Mouse (Mus musculus) cerebellum, postnatal 4 days (tissue): Measurements from ENCODE around the gene Nt5c3b.

ENCODE experiments used
- DNase-seq, 2 experiments: peaks; one replicate each; pipeline ENCODE4 v3.0.0; 2022; ENCODE audit warnings: low spot score in 2 of 2, mixed read lengths in 1 of 2

Nt5c3b gene

DNA sequence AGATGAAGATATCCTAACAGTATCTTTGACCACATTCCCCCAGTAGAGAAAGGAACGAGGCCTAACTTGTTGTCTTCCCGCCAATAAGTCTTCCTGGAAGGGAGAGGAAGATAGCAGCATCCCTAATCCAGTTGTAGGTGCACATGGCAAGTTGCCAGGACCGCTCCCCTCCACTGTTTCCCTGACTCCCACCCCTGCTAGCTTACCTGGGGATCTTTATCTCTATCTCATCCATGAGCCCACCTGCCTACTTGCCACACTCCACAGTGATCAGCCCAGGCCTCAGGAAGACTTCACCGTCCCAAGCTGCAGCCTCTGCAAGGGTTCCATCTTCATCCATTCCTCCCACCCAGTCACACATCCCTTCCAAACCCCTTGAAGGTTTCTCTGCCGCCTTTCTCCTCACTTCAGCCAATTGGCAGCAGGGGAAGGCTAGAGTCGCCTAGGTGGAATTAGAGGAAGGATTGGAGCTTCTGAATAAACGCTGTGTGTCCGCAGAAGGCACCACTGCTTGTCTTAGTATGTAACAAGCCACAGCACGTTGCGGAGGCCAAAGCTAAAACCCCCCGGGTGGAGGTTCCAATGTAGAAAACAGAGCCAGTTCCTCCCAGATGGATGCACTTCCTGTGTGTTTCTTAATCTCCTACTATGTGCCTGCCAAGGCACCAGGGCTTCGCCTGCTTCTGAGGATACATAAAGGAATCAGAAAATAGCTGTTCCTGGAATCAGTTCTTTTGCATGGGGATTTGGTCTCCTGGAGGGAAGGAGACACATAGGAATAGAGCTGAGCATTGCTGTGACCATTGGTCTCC is 41.7 kb downstream of the Nt5c3b start:
- no peak for DNase-seq

DNA sequence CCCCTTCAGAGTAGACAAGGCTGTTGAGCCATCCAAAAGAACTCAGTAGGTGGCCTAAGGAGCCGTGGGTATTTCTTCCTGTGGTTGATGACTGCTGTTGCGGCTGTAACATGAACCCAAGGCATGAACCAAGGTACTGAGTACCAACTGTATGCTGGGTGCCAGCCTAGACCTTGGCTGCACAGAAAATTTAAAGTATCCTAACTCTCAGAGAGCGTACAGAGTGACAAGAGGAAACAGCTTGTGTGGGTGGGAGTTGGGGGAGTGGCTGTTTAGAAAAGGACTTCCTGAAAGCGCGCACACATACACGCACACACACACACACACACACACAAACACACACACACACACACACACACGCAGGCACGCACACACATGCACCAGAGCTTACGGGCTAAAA is 42.3 kb downstream of the Nt5c3b start:
- no peak for DNase-seq

DNA sequence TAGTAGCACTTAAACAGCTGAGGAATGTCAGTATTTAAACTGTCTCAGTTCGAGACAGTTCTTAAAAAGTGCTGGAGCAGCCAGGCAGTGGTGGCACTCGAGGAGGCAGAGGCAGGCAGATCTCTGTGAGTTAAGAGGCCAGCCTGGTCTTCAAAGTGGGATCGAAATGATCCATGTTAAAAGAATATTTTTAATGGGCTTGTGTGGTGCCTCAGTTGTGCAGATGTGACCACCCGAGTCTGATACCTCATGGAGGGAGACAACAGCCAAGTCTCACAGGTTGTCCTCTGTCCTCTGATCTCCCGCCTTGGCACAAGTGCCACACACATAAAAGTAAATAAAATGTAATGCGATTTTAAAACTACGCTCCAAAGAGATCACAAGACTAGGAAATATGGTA is 43.1 kb downstream of the Nt5c3b start:
- DNase-seq, result no peak

DNA sequence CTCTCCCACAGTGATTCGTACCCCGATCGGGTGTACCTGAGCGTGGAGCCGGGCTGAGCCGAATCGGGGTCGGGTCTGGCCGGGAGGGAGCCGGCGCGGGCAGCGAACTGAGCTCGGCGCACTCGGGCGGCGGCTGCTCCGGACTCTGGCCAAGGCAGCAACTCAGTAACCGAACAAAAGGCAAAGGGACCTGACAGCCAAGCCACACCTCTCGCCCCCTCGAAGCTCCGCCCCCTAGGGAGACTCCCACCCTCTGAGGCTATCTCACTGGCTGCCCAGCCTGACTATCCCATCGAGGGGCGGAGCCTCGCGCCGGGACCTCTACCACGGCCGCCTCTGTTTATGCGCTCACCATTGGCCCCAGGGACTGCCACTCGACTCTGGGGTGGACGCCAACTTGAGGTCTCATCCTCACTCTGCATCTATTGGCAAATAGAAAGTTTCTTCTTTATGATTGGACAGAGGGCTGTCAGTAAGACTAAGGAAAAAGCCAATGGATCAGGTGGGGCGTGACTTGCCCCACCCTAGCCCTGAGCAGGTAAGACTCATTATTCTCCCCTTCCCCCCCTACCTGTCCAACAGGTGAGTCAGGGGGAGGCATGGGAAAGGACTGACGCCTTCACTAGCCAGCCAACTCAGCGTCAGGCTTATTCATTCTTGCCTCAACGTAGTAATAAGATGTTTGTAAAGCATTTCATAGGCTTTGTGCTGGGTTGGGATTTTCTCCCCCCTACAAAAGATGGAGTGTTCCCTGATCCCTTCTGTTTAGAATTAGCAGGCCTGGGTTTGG is 43.8 kb downstream of the Nt5c3b start, which contains the start of gene Jup:
Jup (minus strand) TSS at position 164 of the 790 bp plus-strand sequence.
- DNase-seq, result peak; percentile 98 to 99

DNA sequence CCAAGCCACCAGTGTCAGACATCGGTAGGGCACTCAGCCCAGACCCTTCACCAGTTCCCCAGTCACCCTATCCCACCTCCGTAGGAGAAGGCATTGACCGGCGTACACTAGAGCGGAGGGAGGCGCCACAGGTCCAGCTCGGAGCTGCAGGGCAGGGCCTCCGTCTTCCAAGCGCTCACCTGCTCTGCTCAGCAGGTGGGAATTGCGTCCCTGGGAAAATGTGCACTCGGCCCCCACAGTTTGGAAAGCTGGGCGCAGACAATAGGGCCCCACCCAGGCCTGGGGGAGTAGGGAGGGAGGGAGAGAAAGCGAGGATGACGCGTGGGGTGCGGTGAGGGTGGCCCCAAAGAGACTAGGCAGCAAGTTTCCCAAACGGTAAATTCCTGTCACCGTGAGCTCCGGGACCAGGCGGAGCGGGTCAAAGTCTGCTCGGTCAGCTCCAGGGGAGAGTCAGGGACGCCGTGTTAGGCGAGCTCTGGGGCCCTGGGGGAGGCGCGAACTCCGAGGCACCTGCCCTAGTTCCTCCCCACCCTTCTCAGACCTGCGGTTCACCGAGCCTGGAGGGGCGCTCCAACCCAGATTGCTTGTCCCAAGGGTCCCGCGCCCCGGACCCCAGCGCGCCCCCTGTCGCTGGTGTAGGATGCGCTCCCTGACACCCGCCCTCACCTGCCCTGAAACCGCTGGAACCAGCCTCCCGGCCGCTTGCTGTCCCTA is 44.6 kb downstream of the Nt5c3b start:
- peak in 1 of 2 experiments; percentile 30 for DNase-seq

DNA sequence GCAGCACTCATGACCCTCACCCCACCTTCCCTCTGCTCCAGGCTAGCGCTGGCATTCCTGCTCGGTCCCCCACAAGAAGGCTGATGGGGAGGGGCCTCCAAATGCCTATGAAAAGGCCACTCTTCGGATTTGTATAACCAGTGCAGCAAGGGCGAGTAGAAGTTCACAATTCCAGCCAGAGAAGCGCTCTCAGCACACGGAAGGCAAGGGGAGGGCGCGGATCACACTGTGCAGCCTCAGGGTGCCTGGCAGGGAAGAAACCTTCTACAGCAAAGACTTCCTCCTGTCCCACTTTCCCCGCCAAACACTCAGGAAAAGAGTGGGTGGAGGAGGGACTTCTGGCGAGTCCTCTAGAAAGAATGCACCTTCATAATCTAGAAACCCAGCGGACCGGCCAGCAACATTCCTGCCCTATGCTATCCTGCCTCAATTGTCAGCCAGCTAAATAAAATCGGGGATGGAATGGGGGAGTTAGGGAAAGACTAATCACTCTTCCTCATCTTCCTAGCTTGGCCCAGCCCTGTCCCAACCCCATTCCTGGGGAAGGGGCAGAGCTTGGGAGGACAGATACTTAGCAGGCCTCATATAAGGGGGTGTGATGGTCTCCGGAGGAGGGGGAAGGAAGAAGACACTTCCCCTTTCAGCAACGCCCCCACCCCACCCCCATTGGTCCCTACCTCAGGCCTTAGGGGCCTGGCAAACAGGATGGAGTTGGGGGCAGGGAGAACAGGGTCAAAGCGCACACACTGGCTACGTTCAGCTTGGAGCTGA is 45.6 kb downstream of the Nt5c3b start:
- DNase-seq, result no peak

DNA sequence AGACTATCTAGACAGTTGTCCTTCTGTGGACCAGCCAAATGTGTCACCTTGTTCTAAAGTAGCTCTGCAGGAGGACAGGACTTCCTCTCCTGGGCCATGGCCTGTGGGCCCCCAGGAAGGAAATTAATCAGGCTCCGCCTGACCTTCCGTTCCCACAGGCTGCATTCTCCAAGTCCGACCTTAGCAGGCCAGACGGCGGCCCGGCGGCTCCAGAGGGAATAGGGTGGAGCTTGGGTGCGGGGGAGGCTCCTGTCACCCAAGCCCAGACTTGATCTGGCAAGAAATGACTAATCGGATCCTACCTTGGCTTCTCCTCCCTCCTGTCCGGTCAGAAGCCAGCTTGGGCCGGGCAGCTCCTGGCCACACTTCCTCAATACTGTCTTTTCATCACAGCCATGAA is 46.4 kb downstream of the Nt5c3b start:
- DNase-seq, result no peak

DNA sequence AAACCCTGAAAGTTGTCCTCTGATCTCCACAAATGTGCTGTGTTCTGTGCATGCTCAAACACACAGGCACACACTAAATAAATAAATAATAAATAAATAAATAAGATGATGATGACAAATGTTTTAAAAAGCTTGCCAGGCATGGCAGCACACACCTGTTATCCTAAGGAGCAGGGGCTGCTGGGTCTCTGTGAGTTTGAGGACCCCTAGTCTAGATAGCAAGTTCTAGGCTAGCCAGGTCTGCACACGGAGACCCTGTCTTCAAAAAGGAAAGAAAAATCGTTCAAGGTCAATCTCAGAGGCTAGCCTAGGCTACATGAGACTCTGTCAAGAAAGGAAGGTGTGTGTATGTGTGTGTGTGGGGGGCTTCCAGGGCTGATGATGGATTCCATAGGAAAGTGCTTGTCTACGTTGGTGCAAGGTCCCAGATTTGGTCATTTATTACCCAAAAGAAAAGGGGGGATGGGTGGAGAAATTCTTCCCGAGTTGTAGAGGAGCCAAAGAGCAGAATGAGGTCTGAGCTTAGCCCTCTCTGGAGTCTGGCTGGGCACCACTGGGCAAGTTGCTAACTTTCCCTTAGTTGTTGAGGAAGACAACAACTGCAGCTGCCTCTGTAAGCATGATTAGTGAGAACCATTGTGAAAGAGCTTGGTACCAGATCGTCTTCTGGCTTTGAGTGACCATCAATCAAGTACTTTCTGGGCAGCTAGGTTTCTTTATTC is 47.1 kb downstream of the Nt5c3b start:
- no peak for DNase-seq

DNA sequence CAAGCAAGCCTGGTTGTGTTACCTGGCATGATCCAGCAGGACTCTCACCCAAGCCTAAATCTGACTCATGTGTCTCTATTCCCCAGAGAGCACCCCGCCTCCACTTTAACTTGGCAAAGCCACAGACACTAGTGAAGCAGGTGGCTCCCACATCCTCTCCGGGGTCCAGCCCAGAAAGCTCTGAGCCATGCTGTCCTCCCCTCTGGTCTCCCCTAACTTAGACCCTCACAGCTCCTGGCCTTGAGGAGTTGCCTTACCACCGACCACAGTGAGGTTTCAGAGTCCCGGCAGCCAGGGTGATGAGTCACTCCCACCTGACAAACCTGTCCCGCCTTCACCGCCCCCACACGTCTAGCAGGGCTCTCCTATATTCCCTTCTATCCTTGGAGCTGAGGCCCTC is 47.9 kb downstream of the Nt5c3b start:
- no peak for DNase-seq

DNA sequence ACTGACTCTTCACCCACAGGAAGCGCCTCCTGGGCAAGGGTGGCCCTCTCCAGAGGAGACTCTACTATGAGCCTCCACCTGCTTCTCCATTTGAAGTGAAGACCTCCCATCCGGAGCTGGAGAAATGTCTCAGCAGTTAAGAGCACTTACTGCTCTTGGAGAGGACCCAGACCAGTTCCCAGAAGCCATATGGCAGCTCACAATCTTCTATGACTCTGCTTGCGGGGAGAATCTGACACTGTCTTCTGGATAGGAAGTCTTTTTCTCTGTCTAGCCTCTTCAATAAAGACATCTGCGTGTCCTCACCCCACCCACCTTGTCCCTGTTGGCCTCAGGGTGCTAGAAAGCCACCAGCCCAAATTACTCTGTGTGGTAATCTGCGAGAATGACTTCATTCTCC is 48.6 kb downstream of the Nt5c3b start:
- no peak for DNase-seq

DNA sequence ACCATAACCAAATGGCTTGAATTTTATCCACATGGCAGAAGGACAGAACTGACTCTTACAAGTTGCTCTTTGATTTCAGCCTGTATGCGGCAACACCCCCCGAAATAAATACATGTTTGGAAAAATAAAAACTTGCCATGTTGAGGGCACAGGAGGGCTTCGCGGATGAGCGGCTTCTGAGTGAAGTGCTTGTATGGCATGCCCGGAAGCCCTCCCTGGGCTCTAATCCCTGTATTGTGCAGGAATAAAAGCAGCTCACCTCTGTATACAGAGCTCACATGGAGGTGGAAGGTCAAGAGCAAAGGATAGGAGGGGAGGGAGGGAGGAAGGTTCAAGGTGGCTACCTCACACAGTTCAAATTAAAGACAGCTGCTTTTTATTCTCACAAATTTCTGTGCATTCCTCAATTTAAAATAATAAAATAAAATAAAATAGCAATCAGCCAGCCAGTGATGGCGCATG is 49.7 kb downstream of the Nt5c3b start:
- no peak for DNase-seq

DNA sequence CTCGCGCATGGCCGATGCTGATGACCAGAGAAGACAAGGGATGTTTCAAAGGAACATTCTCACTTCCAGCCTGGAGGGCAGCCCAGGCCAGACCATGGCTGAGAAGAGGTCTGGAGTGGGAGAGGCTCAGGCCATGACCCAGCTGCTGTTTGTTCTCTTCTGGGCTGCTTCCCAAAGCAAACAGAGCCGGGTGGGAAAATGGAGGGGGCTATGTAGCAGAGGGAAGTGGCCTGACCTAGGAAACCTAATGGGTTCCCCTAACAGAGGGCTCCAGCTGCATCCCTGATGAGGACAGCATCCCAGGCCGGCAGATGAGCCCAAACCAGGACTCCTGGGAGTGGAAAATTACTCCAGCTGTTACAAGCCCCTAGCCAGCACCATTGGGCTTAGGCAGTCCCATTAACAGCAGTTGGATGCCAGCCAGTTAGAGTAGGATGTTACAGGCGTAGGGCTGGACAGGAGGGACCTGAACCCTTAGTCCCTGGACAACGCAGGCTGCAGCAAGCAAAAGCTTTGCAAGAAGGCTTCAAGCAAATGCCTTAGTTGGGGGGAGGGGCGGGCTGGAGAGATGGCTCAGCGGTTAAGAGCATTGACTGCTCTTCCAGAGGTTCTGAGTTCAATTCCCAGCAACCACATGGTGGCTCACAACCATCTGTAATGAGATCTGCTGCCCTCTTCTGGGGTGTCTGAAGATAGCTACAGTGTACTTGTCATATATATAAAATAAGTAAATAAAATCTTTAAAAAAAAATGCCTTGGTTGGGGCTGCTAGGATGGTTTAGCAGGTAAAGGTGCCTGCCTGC is 50.3 kb downstream of the Nt5c3b start:
- DNase-seq, result no peak

DNA sequence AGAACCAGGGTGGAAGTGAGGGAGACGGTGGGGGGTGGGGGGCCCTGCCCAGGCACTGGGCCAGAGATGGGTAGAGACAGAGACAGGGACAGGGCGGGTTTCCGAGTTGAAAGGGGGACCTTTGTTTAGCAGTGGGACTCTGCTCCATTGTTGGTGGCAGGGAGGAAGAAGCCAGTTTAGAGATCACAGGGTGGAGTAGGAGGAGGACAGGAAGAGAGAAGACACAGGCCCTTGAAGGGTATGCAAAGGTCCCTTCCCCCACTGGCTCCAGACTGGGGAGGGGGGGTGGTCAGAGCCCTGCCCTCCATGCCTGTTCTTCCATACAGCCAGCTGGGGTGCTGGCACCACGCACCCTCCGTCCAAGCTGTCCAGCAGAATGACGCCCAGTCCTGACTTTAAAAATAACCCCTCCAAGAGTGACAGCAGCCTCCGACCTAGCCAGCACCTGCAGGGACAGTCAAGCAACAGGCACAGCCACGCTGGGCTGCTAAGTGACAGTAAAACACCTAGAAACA is 51.6 kb downstream of the Nt5c3b start:
- no peak for DNase-seq

DNA sequence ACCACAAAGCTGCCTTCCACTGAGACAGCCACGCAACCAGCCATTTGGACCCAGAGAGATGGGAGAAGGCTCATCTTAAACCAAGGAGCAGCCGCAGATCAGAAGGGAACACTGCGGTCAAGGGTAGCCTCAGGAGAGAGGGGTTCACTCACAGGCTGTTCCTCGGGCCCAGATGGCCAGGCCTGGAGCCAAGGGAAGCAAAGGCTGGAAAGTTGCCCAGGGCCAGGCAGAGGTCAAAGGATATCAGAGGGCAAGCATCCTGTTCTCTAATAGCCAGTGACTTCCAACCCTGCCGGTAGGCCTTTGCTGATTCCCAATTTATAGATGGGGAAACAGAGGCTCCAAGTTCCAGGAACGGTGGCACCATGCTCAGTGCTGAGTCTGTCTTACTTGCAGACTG is 53.0 kb downstream of the Nt5c3b start:
- no peak for DNase-seq

DNA sequence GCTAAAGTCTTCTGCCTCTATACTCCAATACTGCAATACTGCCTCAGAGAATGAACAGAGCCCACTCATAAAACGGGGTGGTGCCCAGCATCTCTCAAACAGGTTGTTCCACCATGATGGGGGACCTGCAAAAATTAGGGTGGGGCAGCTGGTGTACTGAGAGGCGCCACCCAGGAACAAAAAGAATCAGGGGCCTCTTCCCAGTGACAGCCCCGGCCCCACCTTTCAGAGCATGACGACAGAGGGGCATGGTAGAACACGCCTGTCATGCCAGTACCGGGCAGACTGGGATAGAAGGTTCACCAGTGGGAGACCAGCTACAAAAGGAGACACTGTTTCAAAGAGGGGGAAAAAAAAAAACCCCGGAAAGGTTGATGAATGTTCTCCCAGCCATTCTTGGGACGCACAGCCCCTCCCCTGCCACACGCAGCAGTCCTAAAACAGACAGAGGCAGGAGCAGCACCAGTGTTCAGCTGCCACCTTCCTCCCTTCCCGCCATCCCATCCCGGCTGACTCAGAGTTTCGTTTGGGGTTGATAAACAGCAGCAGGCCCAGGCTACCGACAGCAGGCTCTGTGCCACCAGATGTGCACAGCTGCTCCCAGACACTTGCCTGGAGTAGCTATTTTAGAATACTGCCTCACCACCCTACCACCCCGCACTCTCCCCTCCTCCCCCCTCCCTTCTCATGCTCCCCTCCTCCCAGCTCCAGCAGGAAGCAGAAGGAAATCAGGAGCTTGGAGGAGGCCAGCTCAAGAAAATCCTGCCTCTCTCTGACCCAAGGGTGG is 53.8 kb downstream of the Nt5c3b start:
- no peak for DNase-seq

DNA sequence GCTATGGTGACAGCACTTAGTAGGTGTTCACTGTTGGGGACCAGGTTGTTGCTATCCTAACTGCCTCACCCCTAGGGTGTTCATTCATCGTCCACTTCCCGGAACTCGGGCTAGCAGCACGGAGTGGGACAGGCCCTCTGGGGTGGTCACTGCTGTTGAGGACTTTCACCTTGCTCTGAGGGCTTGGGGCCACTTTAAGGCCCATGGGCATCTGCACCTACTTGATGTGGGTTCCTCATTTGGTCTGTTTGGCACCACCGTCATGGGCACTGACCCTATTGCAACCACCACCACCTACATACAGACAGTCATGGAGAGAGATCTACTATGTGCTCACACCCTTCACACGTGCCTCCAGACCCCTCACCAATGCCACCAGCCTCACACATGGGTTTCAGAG is 54.5 kb downstream of the Nt5c3b start:
- DNase-seq, result no peak

DNA sequence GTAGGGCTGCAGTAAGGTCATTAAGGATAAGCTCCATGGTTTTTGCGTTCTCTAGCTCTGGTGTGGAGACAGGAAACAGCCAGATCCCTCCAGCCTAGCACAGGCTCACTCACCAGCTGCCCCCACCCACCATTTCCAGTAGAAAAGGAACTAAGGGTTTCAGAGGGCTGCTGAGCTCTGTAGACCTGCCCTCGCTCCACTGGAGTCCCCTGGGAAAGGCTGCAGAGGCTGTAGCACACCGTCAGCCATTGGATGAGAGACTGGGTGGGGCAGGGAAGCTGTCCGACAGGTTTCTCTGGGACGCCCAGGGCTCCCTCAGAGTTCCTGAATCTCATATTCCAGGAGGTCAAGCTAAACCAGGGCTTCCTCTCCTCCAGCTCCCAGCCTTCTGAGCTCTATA is 55.0 kb downstream of the Nt5c3b start:
- no peak for DNase-seq

DNA sequence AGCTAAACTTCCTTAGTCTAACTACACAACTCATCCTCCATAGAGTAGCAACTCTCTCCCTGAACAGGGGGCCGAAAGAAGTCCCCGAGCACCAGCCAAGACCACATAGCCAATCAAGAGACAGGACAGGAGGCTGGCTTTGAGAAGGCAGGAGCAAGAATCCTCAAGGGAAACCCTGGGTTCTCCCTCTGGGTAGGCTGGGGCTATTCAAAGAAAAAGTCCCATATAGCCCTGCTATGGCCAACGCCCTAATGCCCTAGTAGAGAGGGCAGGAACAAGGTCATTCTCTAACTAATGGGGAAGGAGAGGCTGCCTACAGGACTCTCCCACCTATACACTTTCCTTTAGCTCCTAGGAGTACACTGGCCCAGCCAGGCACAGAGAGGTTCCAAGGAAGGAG is 56.6 kb downstream of the Nt5c3b start:
- no peak for DNase-seq

DNA sequence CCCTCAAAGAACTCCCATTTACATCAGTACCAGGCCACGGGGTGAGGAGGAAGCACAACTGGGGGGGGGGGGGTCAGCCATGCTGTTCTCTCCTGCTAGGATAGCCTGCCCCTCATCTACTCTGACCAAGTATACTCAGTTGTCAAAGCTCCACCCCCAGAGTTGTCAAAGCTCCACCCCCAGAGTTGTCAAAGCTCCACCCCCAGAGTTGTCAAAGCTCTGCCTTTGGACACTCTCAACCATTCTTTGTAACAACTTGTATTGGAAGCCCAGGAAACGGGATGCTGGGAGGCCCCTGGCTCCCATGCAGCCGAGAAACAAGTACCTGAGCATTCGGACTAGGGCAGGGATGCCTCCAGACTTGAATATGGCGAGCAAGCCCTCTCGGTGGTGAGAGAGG is 58.9 kb downstream of the Nt5c3b start:
- no peak for DNase-seq
